Comparison of ENCODE assay signal across 9 mouse cellular contexts in genomic region chr2:150765619-150766018, GRCm38 (mm10). TPM values are rescaled to one million over a fixed set of nuclear protein-coding genes. Genes with fewer than 3 reads are reported as not detected.
DNase-seq lines count a peak whose midpoint lies in the region; ATAC-seq lines count a peak whose summit lies in the region.
"Had no signal": no experiment of that assay in that cellular context is flagged by ENCODE, and none has a peak within 500 bp of the region (broad histone marks: within the 10 kb centered on the region; RNA-seq: fewer than 3 reads in every experiment).

No protein-coding gene starts in this region.

- no peaks in the 10 kb centered on the region for H3K27me3 ChIP-seq in hindbrain, embryonic 12.5 days
- no peaks in the 10 kb centered on the region for H3K27me3 ChIP-seq in hindbrain, embryonic 10.5 days (ENCODE audit: insufficient read depth, poor library complexity, severe bottlenecking)
- H3K27me3 ChIP-seq in embryonic facial prominence, embryonic 14.5 days (replicated peaks; ENCODE audit: control insufficient read depth, insufficient read depth, low read length), result no peaks in the 10 kb centered on the region
- H3K27me3 ChIP-seq: liver, embryonic 15.5 days had no signal

- H3K4me1 ChIP-seq in hindbrain, embryonic 12.5 days, result peaks cover under 1% of the 10 kb centered on the region; the same call in 1 of the 2 replicates
- 0 out of 2 replicates have a peak, but pooled peaks cover 6% of the 10 kb centered on the region for H3K4me1 ChIP-seq in hindbrain, embryonic 10.5 days (replicated peaks)
- H3K4me1 ChIP-seq in embryonic facial prominence, embryonic 14.5 days (ENCODE audit: control insufficient read depth, insufficient read depth, low read length), result peaks cover 6% of the 10 kb centered on the region
- H3K4me1 ChIP-seq: liver, embryonic 15.5 days had no signal

- WGBS in hindbrain, embryonic 12.5 days, result 46% methylated on average over 2 of the region's 2 CpGs
- 53% methylated on average over 2 of the region's 2 CpGs for WGBS in hindbrain, embryonic 10.5 days
- WGBS in embryonic facial prominence, embryonic 14.5 days, result 39% methylated on average over 2 of the region's 2 CpGs

- DNase-seq in hindbrain, embryonic 10.5 days (ENCODE audit: low spot score), result no peak
- peak; percentile 63 for DNase-seq in brain, adult 2 months (ENCODE audit: low read depth, low spot score)
- no peak for DNase-seq in embryonic facial prominence, embryonic 14.5 days (ENCODE audit: low spot score)
- peak; percentile 57 to 78 for DNase-seq in layer of hippocampus, adult 8-10 months (ENCODE audit: low spot score in 2 of 2)
- no peak for DNase-seq in embryo, embryonic 10.5 days (ENCODE audit: low spot score)
- DNase-seq in kidney, postnatal 14 days, result no peak
- DNase-seq in spleen, adult 18-20 months, result no peak

- peaks cover 70% of the 10 kb centered on the region for H3K36me3 ChIP-seq in hindbrain, embryonic 12.5 days
- H3K36me3 ChIP-seq in hindbrain, embryonic 10.5 days, result peaks cover 79% of the 10 kb centered on the region
- peaks cover 44% of the 10 kb centered on the region for H3K36me3 ChIP-seq in embryonic facial prominence, embryonic 14.5 days (ENCODE audit: control insufficient read depth, insufficient read depth, low read length)

- H3K9ac ChIP-seq in hindbrain, embryonic 12.5 days, result no peak overlapping the region
- no peak overlapping the region for H3K9ac ChIP-seq in embryonic facial prominence, embryonic 14.5 days (ENCODE audit: low read depth, low read length)
- H3K9ac ChIP-seq: liver, embryonic 15.5 days had no signal

- ATAC-seq in hindbrain, embryonic 12.5 days (ENCODE audit: low FRiP score), result peak; percentile 46
- ATAC-seq in embryonic facial prominence, embryonic 14.5 days (ENCODE audit: low read depth), result no peak

- H3K4me3 ChIP-seq in hindbrain, embryonic 12.5 days, result no peak overlapping the region
- no peak overlapping the region for H3K4me3 ChIP-seq in hindbrain, embryonic 10.5 days
- no peak overlapping the region for H3K4me3 ChIP-seq in embryonic facial prominence, embryonic 14.5 days (ENCODE audit: low read depth, low read length)
- H3K4me3 ChIP-seq: liver, embryonic 15.5 days had no signal

- no peak overlapping the region for H3K4me2 ChIP-seq in hindbrain, embryonic 12.5 days (replicated peaks)
- no peak overlapping the region for H3K4me2 ChIP-seq in embryonic facial prominence, embryonic 14.5 days (ENCODE audit: low read depth, low read length)
- H3K4me2 ChIP-seq: liver, embryonic 15.5 days had no signal

- H3K27ac ChIP-seq in hindbrain, embryonic 12.5 days, result peak overlapping the region; percentile 5; the same call in 1 of the 2 replicates
- no peak overlapping the region for H3K27ac ChIP-seq in hindbrain, embryonic 10.5 days
- peak overlapping the region; percentile 15; the same call in 1 of the 2 replicates for H3K27ac ChIP-seq in embryonic facial prominence, embryonic 14.5 days (replicated peaks; ENCODE audit: low read depth, low read length)
- H3K27ac ChIP-seq: liver, embryonic 15.5 days had no signal

- no peaks in the 10 kb centered on the region for H3K9me3 ChIP-seq in hindbrain, embryonic 12.5 days (replicated peaks)
- no peaks in the 10 kb centered on the region for H3K9me3 ChIP-seq in hindbrain, embryonic 10.5 days
- H3K9me3 ChIP-seq in embryonic facial prominence, embryonic 14.5 days (ENCODE audit: control insufficient read depth, low read length), result no peaks in the 10 kb centered on the region
- H3K9me3 ChIP-seq: liver, embryonic 15.5 days had no signal

RNA-seq across cellular contexts. Expression of gene Entpd6, which starts 16.8 kb away (rescaled TPM):
- 38.3 and 38.6 TPM in 2 replicates for polyA plus RNA-seq in hindbrain, embryonic 12.5 days (2016; fragmentation: Nextera tagmentation; extraction: Ambion mirVana)
- polyA plus RNA-seq in hindbrain, embryonic 10.5 days (2016; fragmentation: Nextera tagmentation; extraction: Ambion mirVana), result 35.6 and 37.3 TPM in 2 replicates
- 27.8 and 31.2 TPM in 2 replicates for polyA plus RNA-seq in embryonic facial prominence, embryonic 14.5 days (2014; fragmentation: Nextera tagmentation; extraction: Ambion mirVana)
- total RNA-seq in layer of hippocampus, adult 8-10 months (2022), result 10 to 100 TPM; 57.3 to 70.1 (median 67.0) TPM

RNA-seq across cellular contexts. Expression of gene Pygb, which starts 20.9 kb away (rescaled TPM):
- polyA plus RNA-seq in hindbrain, embryonic 12.5 days (2016; fragmentation: Nextera tagmentation; extraction: Ambion mirVana), result 92.5 and 95.3 TPM in 2 replicates
- polyA plus RNA-seq in hindbrain, embryonic 10.5 days (2016; fragmentation: Nextera tagmentation; extraction: Ambion mirVana), result 61.1 and 62.1 TPM in 2 replicates
- polyA plus RNA-seq in embryonic facial prominence, embryonic 14.5 days (2014; fragmentation: Nextera tagmentation; extraction: Ambion mirVana), result 62.4 and 73.4 TPM in 2 replicates
- 100 to 1,000 TPM; 197 to 249 (median 221) TPM for total RNA-seq in layer of hippocampus, adult 8-10 months (2022)

Comparison
In these comparisons a context has a peak if more than half of its experiments do, and no peak if none do; other contexts are left out.
1. DNase-seq: peak in brain, adult 2 months (single experiment) and layer of hippocampus, adult 8-10 months (2 of 2); none in hindbrain, embryonic 10.5 days (single experiment), embryonic facial prominence, embryonic 14.5 days (single experiment), embryo, embryonic 10.5 days (single experiment), kidney, postnatal 14 days (single experiment) and spleen, adult 18-20 months (0 of 2).